Mouse (Mus musculus) WW6 (cell line): ENCODE data around the gene Slc25a44.

ENCODE experiments used
- DNase-seq: peaks from one replicate; pipeline ENCODE4 v3.0.0-alpha.2; 2013; ENCODE audit warnings: low read depth, low spot score

The Slc25a44 gene

GRCm38 (mm10) chr3:88424605-88425329 is at the start of gene Slc25a44:
Gene Slc25a44 (minus strand): TSS chr3:88425139.
- DNase-seq = peak; percentile 93

- DNase-seq = no peak
Measured at GRCm38 (mm10) chr3:88473571-88473970, 48.6 kb upstream of the Slc25a44 start.

DNA sequence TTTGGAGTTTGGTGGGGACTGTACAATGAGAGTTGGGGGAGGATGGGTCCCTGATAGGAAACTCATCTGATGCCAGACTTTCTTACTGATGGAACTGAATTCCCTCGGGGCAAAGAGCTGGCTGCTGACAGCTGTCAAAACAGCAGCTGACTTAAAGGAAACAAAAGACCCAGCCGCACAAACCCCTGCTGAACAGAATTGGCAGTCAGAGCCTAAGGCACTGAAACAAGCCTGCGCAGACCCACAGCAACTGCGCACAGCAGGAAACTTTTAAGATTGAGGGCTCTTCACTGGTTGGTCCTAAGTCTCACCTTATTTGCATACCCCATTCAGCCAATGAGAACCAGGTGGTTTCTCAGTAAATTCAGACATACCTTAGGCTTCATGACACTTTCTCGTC is 48.1 kb upstream of the Slc25a44 start:
- DNase-seq = no peak

DNA sequence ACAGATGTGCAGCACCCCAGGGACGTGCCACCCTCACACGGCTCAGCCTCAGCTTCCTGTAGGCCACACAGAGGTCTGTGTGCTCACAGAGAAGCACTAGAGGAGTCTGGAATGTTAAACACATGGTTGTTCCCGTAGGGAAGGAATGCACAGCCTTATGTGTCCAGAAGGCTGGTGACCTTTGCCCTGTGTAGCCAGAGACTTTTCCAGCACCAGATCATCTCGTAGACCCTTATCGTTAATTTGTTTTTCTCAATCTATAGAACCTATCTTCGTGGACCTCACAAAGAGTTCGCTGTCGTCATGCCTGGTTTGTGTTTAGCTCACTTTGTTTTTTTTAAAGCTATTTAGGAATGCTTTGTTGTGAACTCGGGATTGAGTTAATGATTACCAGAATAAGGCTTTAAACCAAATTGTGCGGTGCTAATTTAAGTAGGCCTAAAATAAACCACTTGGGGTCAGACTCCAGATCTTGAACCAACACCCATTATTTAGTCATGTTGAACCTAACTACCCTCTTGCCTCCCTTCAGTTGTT is 46.1 kb upstream of the Slc25a44 start:
- DNase-seq = no peak

GRCm38 (mm10) chr3:88469466-88469865 is 44.5 kb upstream of the Slc25a44 start:
- no peak for DNase-seq

GRCm38 (mm10) chr3:88467116-88467824 is 42.3 kb upstream of the Slc25a44 start:
- no peak for DNase-seq

GRCm38 (mm10) chr3:88465127-88465526 is 40.2 kb upstream of the Slc25a44 start:
- no peak for DNase-seq

- DNase-seq = no peak
Measured at GRCm38 (mm10) chr3:88464425-88464824, 39.5 kb upstream of the Slc25a44 start.

DNA sequence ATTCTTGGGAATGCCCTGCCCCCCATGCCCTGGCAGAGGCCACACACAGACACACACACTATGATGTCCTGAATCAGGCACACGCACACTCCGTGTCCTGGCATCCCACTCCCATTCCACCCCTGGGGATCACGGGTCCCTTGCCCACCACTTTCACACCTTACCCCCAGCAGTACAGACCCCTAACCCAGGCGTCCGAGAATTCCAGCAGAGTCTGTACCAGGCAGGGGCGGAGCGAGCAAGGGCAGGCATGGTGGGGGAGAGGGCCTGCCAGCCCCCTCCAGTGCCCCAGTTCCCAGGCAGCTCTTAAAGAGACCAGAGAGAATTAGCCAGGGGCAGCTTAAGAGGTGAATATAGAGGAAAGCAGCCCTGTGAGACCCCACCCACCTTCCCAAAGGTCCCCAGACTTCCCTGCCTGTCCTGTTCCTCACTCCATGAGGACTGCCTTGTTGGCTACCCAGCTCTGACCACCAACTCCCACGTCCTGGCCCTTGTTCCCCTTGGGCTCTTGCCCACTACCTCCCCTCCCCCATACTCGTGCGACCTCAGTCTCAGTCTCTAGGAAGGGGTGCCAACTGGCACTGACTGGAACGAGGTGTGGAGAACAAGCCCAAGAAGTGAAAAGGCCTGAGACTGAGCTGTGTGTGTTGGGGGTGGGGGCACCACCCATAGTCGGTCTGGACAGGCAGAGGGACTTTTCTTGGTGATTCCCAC is 36.2 kb upstream of the Slc25a44 start, which contains the start of gene Sema4a:
Gene Sema4a (minus strand): TSS at position 200 of the 714 bp plus-strand sequence.
- no peak for DNase-seq

DNA sequence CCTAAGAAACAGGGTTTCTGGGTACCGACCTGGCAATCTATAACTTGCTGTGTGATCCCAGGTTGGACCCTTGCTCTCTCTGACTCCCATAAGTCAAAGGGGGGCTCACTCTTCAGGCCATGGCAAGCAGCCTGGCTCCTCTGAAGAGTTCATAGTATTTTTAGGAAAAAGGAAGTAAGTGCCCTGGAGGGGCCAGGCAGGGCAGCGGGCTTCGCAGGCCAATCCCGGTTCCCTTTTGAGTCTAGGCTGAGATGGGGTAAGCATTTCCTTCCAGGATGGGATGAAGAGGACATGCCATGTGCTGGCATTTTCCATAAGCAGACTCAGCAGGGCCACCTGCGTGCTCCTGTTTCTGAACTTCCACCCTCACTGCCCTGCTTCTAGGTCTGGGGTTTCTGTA is 35.1 kb upstream of the Slc25a44 start:
- no peak for DNase-seq

DNA sequence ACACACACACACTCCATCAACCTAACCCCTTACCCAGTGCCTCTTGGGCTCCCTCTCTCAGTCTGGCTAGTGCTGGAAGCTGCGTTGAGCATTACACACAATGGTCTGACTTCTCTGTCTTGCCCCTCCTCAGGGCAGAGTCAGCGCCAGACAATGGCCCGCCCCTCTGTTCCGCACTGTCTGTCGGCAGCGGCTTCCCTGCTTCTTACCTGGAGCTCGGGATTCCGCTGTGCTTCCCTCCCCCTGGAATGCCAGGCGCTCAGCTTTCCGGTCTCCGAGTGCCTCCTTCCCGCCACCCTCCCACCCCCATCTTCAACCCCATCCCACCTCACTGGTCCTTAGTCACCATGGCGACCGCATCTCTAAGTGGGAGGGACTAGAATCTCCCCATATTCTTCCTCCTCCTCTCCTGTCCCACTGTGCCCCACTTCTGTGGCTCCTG is 33.9 kb upstream of the Slc25a44 start:
- no peak for DNase-seq

GRCm38 (mm10) chr3:88456746-88457532 is 32.0 kb upstream of the Slc25a44 start:
- no peak for DNase-seq

DNA sequence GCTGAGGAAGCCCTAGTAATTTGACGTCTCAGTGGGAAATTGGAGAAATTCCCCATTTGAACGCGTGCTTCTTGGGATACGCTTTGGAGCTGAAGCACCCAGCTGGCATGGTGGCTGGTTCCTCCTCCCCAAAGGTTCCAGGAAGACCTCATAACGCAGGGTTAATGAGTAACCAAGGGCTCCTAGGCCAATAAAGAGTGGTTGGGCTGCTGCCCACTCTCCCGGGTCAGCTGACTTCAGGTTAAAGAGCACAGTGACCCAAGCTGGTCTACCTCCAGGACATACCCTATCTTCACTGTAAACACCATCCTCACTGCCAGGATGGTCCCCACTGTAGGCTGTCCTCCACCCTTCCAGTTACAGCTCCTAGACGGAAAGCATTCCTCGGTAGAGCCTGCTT is 31.4 kb upstream of the Slc25a44 start:
- DNase-seq = no peak

GRCm38 (mm10) chr3:88455588-88456264 is 30.8 kb upstream of the Slc25a44 start:
- DNase-seq = no peak

DNA sequence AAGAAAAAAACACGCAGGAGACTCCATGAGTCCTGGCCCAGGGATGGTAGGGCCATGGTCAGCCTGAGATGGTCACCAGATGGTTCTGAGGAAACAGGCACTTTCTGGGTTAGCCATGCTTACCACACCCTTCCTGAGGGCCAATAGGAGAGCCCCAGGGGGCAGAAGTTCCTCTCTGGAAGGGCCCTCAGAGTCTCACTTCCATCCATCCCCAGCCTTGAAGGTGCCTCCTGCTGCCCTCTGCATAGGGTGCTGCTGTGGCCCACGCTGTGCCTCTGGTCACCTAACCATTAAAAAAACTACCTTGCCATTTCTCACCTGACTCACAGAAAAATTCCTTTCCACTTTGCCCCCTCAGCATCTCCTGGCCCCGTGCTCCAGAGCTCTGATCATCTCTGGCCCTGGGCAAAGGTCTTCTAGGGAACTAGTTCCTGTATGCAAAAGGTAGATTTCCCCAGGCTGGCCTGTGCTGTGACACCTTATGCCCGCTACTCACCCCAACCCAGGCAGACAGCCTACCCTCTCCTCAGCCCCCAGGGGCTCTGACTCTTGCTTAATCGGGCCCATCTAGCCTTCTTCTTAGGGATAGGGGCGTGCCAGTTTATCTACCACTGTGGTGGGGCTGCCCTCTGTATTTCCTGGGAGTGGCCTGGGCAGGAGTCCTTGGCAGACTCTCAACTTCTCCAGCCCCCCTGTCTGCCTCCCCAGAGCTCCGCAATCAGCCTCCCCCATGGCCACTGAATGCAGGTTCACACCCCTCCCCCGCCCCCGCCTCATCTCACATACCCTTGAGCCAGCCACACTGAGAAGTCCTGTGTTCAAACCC is 30.0 kb upstream of the Slc25a44 start:
- DNase-seq = no peak

GRCm38 (mm10) chr3:88453986-88454385 is 29.0 kb upstream of the Slc25a44 start:
- no peak for DNase-seq

- DNase-seq = no peak
Measured at GRCm38 (mm10) chr3:88453369-88453768, 28.4 kb upstream of the Slc25a44 start.

GRCm38 (mm10) chr3:88452716-88453115 is 27.8 kb upstream of the Slc25a44 start:
- no peak for DNase-seq

- DNase-seq = no peak
Measured at GRCm38 (mm10) chr3:88452246-88452645, 27.3 kb upstream of the Slc25a44 start.
